Mouse (Mus musculus) splenic B cell, adult 2 months (primary cell): ENCODE data around the gene Zan.

Experiments
- DNase-seq: peaks from one replicate; pipeline ENCODE4 v3.0.0-alpha.2; 2011; ENCODE audit warnings: low read depth, low spot score
- H3K27me3 ChIP-seq: 2 replicates; pipeline ENCODE4 v1.6.1; 2012; ENCODE audit warnings: mild to moderate bottlenecking, low read length, moderate library complexity, mixed read lengths; ENCODE audit not compliant: control insufficient read depth, poor library complexity, insufficient read depth, severe bottlenecking
- H3K36me3 ChIP-seq: 2 replicates; pipeline ENCODE4 v1.6.1; 2012; ENCODE audit warnings: mild to moderate bottlenecking, low read length, moderate library complexity, mixed read lengths; ENCODE audit not compliant: control insufficient read depth, poor library complexity, insufficient read depth, severe bottlenecking

Gene Zan

GRCm38 (mm10) chr5:137410549-137410948 is 66.3 kb downstream of the Zan start:
- Histone ChIP-seq H3K36me3 (no peaks in the 10 kb centered on the region), H3K27me3 (no peaks in the 10 kb centered on the region)

GRCm38 (mm10) chr5:137410066-137410465 is 66.8 kb downstream of the Zan start:
- no peaks in the 10 kb centered on the region for H3K27me3 ChIP-seq
- DNase-seq, result no peak
- no peaks in the 10 kb centered on the region for H3K36me3 ChIP-seq

More at GRCm38 (mm10) chr5:137410549-137410948, 66.3 kb downstream of the Zan start:
- DNase-seq, result no peak

GRCm38 (mm10) chr5:137409451-137409850 is 67.4 kb downstream of the Zan start:
- Histone ChIP-seq H3K36me3 (no peaks in the 10 kb centered on the region), H3K27me3 (no peaks in the 10 kb centered on the region)
- no peak for DNase-seq

- no peak for DNase-seq
- no peaks in the 10 kb centered on the region for H3K36me3 ChIP-seq
- H3K27me3 ChIP-seq, result no peaks in the 10 kb centered on the region
Measured at GRCm38 (mm10) chr5:137404081-137404480, 72.8 kb downstream of the Zan start.

- H3K36me3 ChIP-seq, result no peaks in the 10 kb centered on the region
- DNase-seq, result no peak
- no peaks in the 10 kb centered on the region for H3K27me3 ChIP-seq
Measured at GRCm38 (mm10) chr5:137394456-137394855, 82.4 kb downstream of the Zan start.

GRCm38 (mm10) chr5:137391641-137392040 is 85.2 kb downstream of the Zan start:
- DNase-seq, result no peak
- Histone ChIP-seq H3K36me3 (no peaks in the 10 kb centered on the region), H3K27me3 (no peaks in the 10 kb centered on the region)

- Histone ChIP-seq H3K36me3 (no peaks in the 10 kb centered on the region), H3K27me3 (no peaks in the 10 kb centered on the region)
- DNase-seq, result no peak
Measured at GRCm38 (mm10) chr5:137386712-137387111, 90.2 kb downstream of the Zan start.

GRCm38 (mm10) chr5:137383441-137383840 is 93.4 kb downstream of the Zan start:
- Histone ChIP-seq H3K27me3 (no peaks in the 10 kb centered on the region), H3K36me3 (no peaks in the 10 kb centered on the region)
- no peak for DNase-seq

GRCm38 (mm10) chr5:137381152-137381551 is 95.7 kb downstream of the Zan start:
- no peaks in the 10 kb centered on the region for H3K36me3 ChIP-seq
- peak; percentile 77 for DNase-seq
- H3K27me3 ChIP-seq, result no peaks in the 10 kb centered on the region

- H3K36me3 ChIP-seq, result no peaks in the 10 kb centered on the region
- no peaks in the 10 kb centered on the region for H3K27me3 ChIP-seq
Measured at GRCm38 (mm10) chr5:137377603-137378002, 99.3 kb downstream of the Zan start.

GRCm38 (mm10) chr5:137377176-137377575 is 99.7 kb downstream of the Zan start:
- Histone ChIP-seq H3K36me3 (no peaks in the 10 kb centered on the region), H3K27me3 (no peaks in the 10 kb centered on the region)
- no peak for DNase-seq

More at GRCm38 (mm10) chr5:137377603-137378002, 99.3 kb downstream of the Zan start:
- DNase-seq, result no peak

- no peak for DNase-seq
- no peaks in the 10 kb centered on the region for H3K27me3 ChIP-seq
- H3K36me3 ChIP-seq, result no peaks in the 10 kb centered on the region
Measured at GRCm38 (mm10) chr5:137376722-137377121, 100.1 kb downstream of the Zan start.

- Histone ChIP-seq H3K27me3 (no peaks in the 10 kb centered on the region), H3K36me3 (no peaks in the 10 kb centered on the region)
- no peak for DNase-seq
Measured at GRCm38 (mm10) chr5:137376198-137376597, 100.7 kb downstream of the Zan start.

GRCm38 (mm10) chr5:137375627-137376026 is 101.2 kb downstream of the Zan start:
- H3K36me3 ChIP-seq, result no peaks in the 10 kb centered on the region
- no peak for DNase-seq
- no peaks in the 10 kb centered on the region for H3K27me3 ChIP-seq

GRCm38 (mm10) chr5:137374521-137375080 is 102.3 kb downstream of the Zan start:
- Histone ChIP-seq H3K36me3 (no peaks in the 10 kb centered on the region), H3K27me3 (no peaks in the 10 kb centered on the region)
- DNase-seq, result no peak

- H3K36me3 ChIP-seq, result no peaks in the 10 kb centered on the region
- no peaks in the 10 kb centered on the region for H3K27me3 ChIP-seq
- no peak for DNase-seq
Measured at GRCm38 (mm10) chr5:137373371-137373950, 103.4 kb downstream of the Zan start.
